Mouse (Mus musculus) brain, adult 2 months (tissue): ENCODE data around the gene Sh2d7.

Source experiments
- DNase-seq: peaks from one replicate; pipeline ENCODE4 v3.0.0; 2011; ENCODE audit warnings: low read depth, low spot score

Gene Sh2d7

DNA sequence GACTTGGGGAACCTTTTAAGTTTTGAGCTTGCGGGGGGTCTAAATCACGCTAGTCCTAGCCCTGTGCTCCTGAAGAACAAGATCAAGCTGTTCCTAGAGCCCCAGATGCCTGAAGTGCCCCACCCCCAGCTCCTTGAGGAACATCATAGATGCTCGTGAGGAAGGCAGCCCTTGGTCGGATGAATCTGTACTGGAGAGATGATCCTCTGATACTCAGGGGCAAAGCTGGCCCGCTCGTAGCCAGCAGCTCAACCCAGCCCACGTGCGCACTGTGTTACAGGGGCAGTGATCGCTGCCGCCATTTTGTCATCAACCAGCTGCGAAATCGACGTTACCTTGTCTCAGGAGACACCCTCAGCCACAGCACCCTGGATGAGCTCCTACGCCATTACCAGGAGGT, at the start of gene Sh2d7:
Sh2d7 (plus strand) TSS at position 301 of the 400 bp plus-strand sequence.
- DNase-seq, result no peak

DNA sequence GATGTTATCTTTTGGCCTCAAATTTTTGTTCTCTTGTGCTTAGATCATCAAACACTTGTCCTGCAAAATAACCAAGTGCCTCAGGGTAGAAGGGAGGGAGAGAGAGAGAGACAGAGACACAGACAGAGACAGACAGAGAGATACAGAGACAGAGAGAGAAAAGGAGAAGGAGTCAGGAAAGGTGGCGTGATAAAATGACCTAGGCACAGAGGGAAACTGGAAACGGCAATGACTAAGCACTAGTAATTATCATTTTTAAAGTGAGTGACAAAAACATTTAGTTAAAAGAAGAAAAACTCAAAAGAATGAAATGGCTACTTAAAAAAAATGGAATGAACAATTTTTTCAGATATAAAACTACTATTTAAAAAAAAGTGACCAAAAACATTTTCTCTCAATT, 49.2 kb upstream of the Sh2d7 start:
- no peak for DNase-seq

DNA sequence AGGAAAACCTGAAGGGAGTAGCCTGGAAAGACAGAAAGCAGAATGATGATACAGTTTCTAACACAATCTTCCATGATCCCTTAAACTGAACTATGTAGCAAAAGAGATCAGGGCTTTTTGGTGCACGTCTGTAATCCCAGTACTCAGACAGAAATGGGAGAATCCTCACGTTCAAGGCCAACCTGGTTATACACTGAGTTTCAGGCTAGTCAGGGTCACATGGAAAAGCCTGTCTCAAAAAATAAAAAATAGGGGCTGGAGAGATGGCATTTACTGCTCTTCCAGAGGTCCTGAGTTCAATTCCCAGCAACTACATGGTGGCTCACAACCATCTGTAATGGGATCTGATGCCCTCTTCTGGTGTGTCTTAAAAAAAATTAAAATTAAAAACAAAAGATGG, 48.4 kb upstream of the Sh2d7 start:
- DNase-seq, result no peak

- DNase-seq, result peak; percentile 66
These were observed 39.5 kb upstream of the Sh2d7 start for GRCm38 (mm10) chr9:54499291-54499690.

- DNase-seq, result no peak
These were observed 39.0 kb upstream of the Sh2d7 start for GRCm38 (mm10) chr9:54499791-54500190.

DNA sequence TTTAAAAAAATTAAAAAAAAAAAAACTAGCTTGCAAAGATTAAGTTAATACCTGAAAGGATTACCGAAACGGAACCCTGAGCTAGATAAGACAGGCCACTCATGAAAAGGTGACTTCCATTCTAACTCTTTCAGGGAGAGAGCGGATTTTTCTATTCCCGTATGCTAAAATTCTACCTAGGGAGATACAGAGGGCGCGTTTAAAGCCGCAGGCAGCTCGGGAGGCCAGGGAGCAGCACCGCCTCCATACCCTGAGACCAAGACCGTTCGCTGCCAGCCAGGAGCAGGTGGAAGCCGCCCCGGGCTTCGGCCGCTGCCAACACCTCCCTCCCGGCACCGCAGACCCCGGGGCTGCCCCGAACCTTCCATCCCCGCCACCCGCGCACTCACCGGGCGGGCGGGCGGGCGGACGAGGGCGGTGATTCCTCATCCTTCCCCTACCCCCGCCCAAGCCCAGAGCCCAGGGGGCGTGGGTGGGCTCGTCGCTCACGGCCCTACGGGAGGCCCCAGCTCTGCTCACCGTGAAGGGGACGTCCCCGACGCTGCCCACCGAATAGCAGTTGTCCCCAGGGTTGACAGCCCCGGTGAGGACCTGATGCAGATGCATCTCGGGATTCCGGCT, 37.8 kb upstream of the Sh2d7 start:
- peak; percentile 78 for DNase-seq

DNA sequence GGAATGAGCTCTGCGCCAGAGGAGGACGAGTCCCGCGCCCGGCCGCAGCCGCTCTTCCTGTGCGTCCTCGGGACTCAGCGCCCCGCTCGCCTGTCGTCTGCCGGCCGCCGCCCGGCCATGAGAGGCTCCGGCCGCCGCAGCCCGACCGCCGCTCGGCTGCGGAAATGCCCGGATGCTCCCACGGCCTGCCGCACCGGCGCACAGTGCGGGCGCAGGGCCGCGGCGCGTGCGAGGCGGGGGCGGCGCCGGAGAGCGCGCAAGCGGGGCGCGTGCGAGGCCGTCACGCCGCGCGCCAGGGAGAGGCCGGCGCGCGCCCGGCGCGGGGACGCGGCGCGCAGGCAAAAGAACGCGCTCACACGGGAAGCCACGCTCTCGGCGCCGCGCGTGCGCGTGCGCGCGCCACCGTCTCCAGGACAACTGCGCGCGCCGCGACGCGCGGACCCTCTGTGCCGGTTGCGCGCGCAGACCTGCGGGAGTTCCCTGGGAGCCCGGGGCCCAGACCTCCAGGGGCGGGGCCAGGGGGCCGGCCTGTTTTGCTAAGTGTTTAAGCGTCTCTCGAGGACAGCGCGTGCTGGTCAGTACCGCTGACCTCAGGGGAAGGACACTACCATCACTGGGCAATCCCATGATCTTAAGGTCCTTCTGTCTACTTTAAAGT, 37.2 kb upstream of the Sh2d7 start, which contains the start of gene Dmxl2:
Dmxl2 (minus strand) TSS at position 174 of the 658 bp plus-strand sequence.
- peak; percentile 97 for DNase-seq

DNA sequence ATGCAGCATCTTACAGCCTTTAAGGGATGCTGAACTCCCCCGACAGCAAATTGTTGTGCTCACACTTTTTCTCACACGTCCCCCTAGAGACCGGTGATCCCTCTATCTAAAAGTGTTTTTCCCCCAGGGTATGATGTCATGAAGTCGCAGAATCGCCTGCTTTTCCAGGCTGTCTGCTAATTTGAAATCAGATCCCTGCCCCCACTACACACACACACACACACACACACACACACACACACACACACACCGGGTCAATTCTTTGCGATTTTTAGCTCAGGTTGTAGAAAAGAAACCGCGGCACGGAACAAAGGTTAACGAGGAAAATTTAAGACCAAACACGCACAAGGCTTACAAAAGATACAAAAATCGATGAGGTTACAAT, 36.7 kb upstream of the Sh2d7 start:
- DNase-seq, result no peak

GRCm38 (mm10) chr9:54502873-54503272, 35.9 kb upstream of the Sh2d7 start:
- DNase-seq, result no peak

GRCm38 (mm10) chr9:54515991-54516390, 22.8 kb upstream of the Sh2d7 start:
- DNase-seq, result no peak

- peak; percentile 90 for DNase-seq
These were observed 19.9 kb upstream of the Sh2d7 start for GRCm38 (mm10) chr9:54518921-54519320.

- no peak for DNase-seq
These were observed 18.5 kb upstream of the Sh2d7 start for GRCm38 (mm10) chr9:54520286-54520685.

- DNase-seq, result peak; percentile 51
These were observed 11.1 kb upstream of the Sh2d7 start for GRCm38 (mm10) chr9:54527694-54528093.

DNA sequence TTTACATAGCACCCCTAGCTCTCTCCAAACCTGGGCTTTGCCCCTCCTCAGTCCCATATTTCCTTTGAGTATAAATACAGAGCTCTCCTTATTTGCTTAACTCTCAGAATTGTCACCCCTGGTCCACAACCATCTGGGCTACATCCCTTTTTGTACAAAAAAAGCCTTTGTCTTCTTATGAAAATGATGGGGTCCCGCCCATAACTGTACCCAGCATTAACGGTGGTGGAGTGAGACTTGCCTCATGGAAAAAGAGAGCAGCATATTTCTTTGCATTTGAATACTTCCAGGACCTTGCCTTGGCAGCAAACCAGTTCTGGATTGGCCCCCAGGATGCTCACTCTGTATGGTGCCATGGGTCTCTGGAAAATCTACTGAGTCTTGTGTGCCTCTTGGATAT, 8.8 kb upstream of the Sh2d7 start:
- DNase-seq, result no peak

GRCm38 (mm10) chr9:54530836-54531235, 7.9 kb upstream of the Sh2d7 start:
- peak; percentile 39 for DNase-seq

- DNase-seq, result peak; percentile 36
These were observed 7.4 kb upstream of the Sh2d7 start for GRCm38 (mm10) chr9:54531421-54531820.

GRCm38 (mm10) chr9:54532926-54533325, 5.9 kb upstream of the Sh2d7 start:
- DNase-seq, result peak; percentile 21

- DNase-seq, result peak; percentile 77
These were observed 4.8 kb upstream of the Sh2d7 start for GRCm38 (mm10) chr9:54533975-54534374.

GRCm38 (mm10) chr9:54536236-54536635, 2.5 kb upstream of the Sh2d7 start:
- no peak for DNase-seq

DNA sequence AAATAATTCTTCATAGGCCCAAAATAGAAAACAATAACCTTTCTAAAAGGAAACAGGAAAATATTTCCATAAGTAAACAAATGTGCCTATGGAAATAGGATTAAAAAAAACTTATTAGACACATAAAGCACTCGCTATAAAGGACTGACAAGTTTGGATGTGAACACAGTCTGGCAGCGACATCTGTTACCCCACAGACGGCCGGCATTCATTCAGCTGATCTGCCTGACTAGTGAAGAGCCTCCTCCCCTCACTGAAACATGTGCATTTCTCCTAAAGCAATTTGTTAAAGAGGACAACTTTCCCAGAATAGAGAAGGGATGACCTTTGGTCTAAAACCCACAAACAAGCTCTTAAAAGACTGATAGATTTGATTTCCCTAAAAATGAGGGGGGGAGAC, 1.8 kb upstream of the Sh2d7 start:
- peak; percentile 79 for DNase-seq

- DNase-seq, result no peak
These were observed 1.3 kb upstream of the Sh2d7 start for GRCm38 (mm10) chr9:54537480-54537879.

DNA sequence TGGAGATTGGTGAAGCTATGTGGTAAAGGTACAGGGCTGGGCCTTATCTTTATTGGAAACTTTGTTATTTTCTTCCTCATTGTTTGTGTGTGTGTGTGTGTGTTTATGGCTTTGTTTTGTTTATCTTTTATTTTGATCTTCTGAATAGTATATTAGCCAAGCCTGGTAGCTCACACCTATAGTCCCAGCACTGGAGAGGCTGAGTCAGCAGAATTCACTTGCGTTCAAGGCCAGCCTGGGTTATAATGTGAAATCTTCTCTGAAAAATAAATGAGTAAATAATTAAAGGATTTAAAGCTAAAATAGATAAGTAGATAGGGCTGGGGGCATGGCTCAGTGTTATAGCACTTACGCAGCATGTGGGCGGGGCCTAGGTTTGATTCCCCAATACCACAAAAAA, 540 bp upstream of the Sh2d7 start:
- no peak for DNase-seq

DNA sequence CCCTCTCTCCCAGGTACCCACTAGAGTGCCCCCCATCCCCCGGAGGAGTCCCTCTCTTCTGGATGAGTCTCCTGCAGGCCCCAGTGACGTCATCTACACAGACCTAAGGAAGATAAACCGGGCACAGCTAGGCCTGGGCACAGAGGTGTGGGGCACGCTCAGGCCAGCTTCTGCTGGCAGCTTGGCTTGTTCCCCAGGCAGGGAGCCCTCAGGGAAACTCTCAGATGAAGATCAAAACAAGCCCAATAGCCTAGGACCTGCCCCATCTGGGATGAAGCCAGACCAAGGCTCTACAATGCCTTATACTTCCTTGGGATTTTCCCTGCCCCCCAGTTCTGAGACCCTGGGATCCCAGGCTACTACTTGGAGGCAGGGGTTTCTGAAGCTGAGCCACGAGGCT, 2.0 kb downstream of the Sh2d7 start:
- DNase-seq, result no peak
